Mouse (Mus musculus): Measurements from ENCODE around the gene Zdhhc9. TPM values are rescaled to one million over a fixed set of nuclear protein-coding genes. Genes with fewer than 3 reads are reported as not detected.
"Not testable (repeated sequence)": the region's sequence is repeated elsewhere in the genome, so short reads cannot be mapped to it uniquely, and the experiment has no call there.

Zdhhc9 gene
- polyA plus RNA-seq, 1 experiment from 2014 or later = 3.5 TPM

DNA sequence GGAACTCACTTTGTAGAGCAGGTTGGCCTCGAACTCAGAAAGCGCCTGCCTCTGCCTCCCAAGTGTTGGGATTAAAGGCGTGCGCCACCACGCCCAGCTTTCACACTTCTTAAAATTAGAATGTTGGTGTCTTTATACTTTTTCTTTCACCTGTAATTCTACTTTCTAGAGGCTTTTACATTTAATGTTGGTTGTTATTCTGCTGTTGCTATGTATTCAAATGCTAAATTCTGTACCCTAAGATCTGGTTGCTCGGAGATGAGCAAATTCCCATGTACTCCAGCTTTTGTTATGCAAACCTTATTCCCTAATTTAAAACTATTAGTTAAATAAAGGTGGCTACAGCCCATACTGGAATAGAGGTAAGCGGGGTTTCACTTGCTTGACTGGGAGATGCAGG lies 14.0 kb upstream of the Zdhhc9 start:
- H3K27me3 ChIP-seq (ENCODE audit: insufficient read depth, low read length) = no peaks in the 10 kb centered on the region
- 85% methylated on average over 7 of the region's 7 CpGs for WGBS (ENCODE audit: insufficient replicate concordance)
- no peak overlapping the region for H3K4me2 ChIP-seq (ENCODE audit: low read depth, low read length)
- ATAC-seq = no peak
- H3K4me3 ChIP-seq (ENCODE audit: low read depth, low read length) = no peak overlapping the region
- no peak overlapping the region for H3K27ac ChIP-seq (ENCODE audit: low read depth)
- TF ChIP-seq CTCF (IDR thresholded peaks at IDR 0.05; ENCODE audit: low read depth) = no peak
- no peak for TF ChIP-seq EP300 (IDR thresholded peaks at IDR 0.05; ENCODE audit: low read depth)
- H3K9me3 ChIP-seq (ENCODE audit: low read length) = no peaks in the 10 kb centered on the region
- no peaks in the 10 kb centered on the region for H3K36me3 ChIP-seq (replicated peaks; ENCODE audit: insufficient read depth, low read length)
- H3K4me1 ChIP-seq (ENCODE audit: insufficient read depth) = no peaks in the 10 kb centered on the region
- DNase-seq = no peak
- no peak overlapping the region for H3K9ac ChIP-seq (replicated peaks)

DNA sequence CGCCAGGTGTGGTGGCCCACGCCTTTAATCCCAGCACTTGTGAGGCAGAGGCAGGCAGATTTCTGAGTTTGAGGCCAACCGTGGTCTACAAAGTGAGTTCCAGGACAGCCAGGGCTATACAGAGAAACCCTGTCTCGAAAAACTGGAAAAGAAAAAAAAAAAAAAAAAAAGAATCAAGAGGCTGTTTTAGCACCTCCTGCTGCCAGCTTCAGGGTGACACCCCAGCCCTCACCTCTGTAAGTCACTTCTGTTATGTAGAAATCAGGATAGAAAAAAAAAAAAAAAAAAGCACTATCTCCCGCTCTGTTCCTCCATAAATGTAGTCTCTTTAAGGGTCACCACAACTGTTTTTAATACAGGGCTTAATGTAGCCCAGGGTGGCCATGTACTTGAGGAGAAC lies 10.8 kb upstream of the Zdhhc9 start:
- no peaks in the 10 kb centered on the region for H3K36me3 ChIP-seq (replicated peaks; ENCODE audit: insufficient read depth, low read length)
- H3K4me3 ChIP-seq (ENCODE audit: low read depth, low read length) = no peak overlapping the region
- H3K9me3 ChIP-seq (ENCODE audit: low read length) = no peaks in the 10 kb centered on the region
- H3K27me3 ChIP-seq (ENCODE audit: insufficient read depth, low read length) = no peaks in the 10 kb centered on the region
- TF ChIP-seq EP300 (IDR thresholded peaks at IDR 0.05; ENCODE audit: low read depth) = no peak
- no peak for TF ChIP-seq CTCF (IDR thresholded peaks at IDR 0.05; ENCODE audit: low read depth)
- H3K27ac ChIP-seq (ENCODE audit: low read depth) = no peak overlapping the region
- ATAC-seq (no peak), DNase-seq (no peak)
- H3K4me1 ChIP-seq (ENCODE audit: insufficient read depth) = no peaks in the 10 kb centered on the region
- WGBS (ENCODE audit: insufficient replicate concordance) = 70% methylated on average over 5 of the region's 5 CpGs
- no peak overlapping the region for H3K9ac ChIP-seq (replicated peaks)
- H3K4me2 ChIP-seq (ENCODE audit: low read depth, low read length) = no peak overlapping the region

DNA sequence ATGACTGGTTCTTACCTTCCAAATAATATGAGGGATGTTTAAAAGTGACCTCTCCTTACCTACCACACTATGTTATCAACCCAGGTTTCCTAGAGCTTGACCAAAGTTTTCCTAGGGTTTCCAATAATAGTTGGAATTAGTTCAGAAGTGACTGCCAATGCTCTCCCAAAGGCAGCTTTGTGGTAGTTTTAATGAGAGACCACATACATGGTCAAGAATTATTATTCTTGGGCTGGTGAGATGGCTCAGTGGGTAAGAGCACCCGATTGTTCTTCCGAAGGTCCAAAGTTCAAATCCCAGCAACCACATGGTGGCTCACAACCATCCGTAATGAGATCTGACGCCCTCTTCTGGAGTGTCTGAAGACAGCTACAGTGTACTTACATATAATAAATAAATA lies 1.1 kb upstream of the Zdhhc9 start:
- not testable (repeated sequence) for H3K27ac ChIP-seq (ENCODE audit: low read depth); DNase-seq; H3K4me1 ChIP-seq (ENCODE audit: insufficient read depth); H3K36me3 ChIP-seq (replicated peaks; ENCODE audit: insufficient read depth, low read length); H3K9ac ChIP-seq (replicated peaks); ATAC-seq; H3K4me3 ChIP-seq (ENCODE audit: low read depth, low read length); H3K9me3 ChIP-seq (ENCODE audit: low read length); H3K27me3 ChIP-seq (ENCODE audit: insufficient read depth, low read length); H3K4me2 ChIP-seq (ENCODE audit: low read depth, low read length)
- 84% methylated on average over 2 of the region's 4 CpGs for WGBS (ENCODE audit: insufficient replicate concordance)

GRCm38 (mm10) chrX:48207761-48208487 lies 754 bp downstream of the Zdhhc9 start:
- peak; percentile 13 for DNase-seq
- TF ChIP-seq EP300 (IDR thresholded peaks at IDR 0.05; ENCODE audit: low read depth) (no peak), CTCF (IDR thresholded peaks at IDR 0.05; ENCODE audit: low read depth) (no peak)

DNA sequence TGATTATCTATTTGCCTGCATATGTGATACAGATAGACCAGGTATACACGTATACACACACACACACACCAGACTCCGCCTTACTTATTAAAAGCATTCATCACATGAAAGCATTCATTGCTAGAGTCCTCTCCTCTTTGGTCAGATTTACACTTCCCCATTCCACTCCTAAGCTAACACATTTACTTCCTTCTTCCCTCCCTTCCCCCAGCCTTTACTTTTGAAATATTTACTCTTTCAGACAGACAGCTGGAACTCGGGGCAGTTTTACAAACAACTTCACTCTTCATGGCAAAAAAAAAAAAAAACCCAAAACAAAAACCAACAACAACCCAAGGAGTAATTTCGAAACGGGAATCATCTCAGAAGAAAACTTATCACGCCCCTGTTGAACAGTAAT lies 4.2 kb downstream of the Zdhhc9 start:
- ATAC-seq = no peak
- DNase-seq = no peak
- Histone ChIP-seq H3K36me3 (replicated peaks; ENCODE audit: insufficient read depth, low read length) (no peaks in the 10 kb centered on the region; the same call in 1 of the 2 replicates), H3K9me3 (ENCODE audit: low read length) (no peaks in the 10 kb centered on the region), H3K27me3 (ENCODE audit: insufficient read depth, low read length) (no peaks in the 10 kb centered on the region; the same call in 1 of the 2 replicates), H3K4me3 (ENCODE audit: low read depth, low read length) (no peak overlapping the region), H3K4me2 (ENCODE audit: low read depth, low read length) (peak overlapping the region; percentile 33; the same call in 1 of the 2 replicates), H3K27ac (ENCODE audit: low read depth) (peak overlapping the region; percentile 64), H3K9ac (replicated peaks) (no peak overlapping the region), H3K4me1 (ENCODE audit: insufficient read depth) (peaks cover 7% of the 10 kb centered on the region; the same call in 1 of the 2 replicates)
- TF ChIP-seq EP300 (IDR thresholded peaks at IDR 0.05; ENCODE audit: low read depth) = no peak
- no peak for TF ChIP-seq CTCF (IDR thresholded peaks at IDR 0.05; ENCODE audit: low read depth)
- WGBS (ENCODE audit: insufficient replicate concordance) = 47% methylated on average over 6 of the region's 6 CpGs

More at GRCm38 (mm10) chrX:48207761-48208487, 754 bp downstream of the Zdhhc9 start:
- peak overlapping the region; percentile 69 for H3K9ac ChIP-seq (replicated peaks)
- H3K27me3 ChIP-seq (ENCODE audit: insufficient read depth, low read length) = no peaks in the 10 kb centered on the region; the same call in 1 of the 2 replicates
- WGBS (ENCODE audit: insufficient replicate concordance) = 10% methylated on average over 28 of the region's 36 CpGs
- peak; percentile 73 for ATAC-seq
- peak overlapping the region; percentile 74 for H3K4me3 ChIP-seq (ENCODE audit: low read depth, low read length)
- H3K36me3 ChIP-seq (replicated peaks; ENCODE audit: insufficient read depth, low read length) = no peaks in the 10 kb centered on the region
- peak overlapping the region; percentile 77 for H3K4me2 ChIP-seq (ENCODE audit: low read depth, low read length)
- peak overlapping the region; percentile 85 for H3K27ac ChIP-seq (ENCODE audit: low read depth)
- H3K9me3 ChIP-seq (ENCODE audit: low read length) = no peaks in the 10 kb centered on the region
- peaks cover 4% of the 10 kb centered on the region; the same call in 1 of the 2 replicates for H3K4me1 ChIP-seq (ENCODE audit: insufficient read depth)

GRCm38 (mm10) chrX:48203763-48204162 lies 4.9 kb downstream of the Zdhhc9 start:
- Histone ChIP-seq H3K36me3 (replicated peaks; ENCODE audit: insufficient read depth, low read length) (no peaks in the 10 kb centered on the region; the same call in 1 of the 2 replicates), H3K4me1 (ENCODE audit: insufficient read depth) (peaks cover 7% of the 10 kb centered on the region; the same call in 1 of the 2 replicates), H3K27me3 (ENCODE audit: insufficient read depth, low read length) (no peaks in the 10 kb centered on the region; the same call in 1 of the 2 replicates), H3K9ac (replicated peaks) (no peak overlapping the region), H3K4me3 (ENCODE audit: low read depth, low read length) (no peak overlapping the region), H3K9me3 (ENCODE audit: low read length) (no peaks in the 10 kb centered on the region), H3K4me2 (ENCODE audit: low read depth, low read length) (peak overlapping the region; percentile 33; the same call in 1 of the 2 replicates), H3K27ac (ENCODE audit: low read depth) (0 out of 2 replicates have a peak overlapping the region, but pooled peaks have one; percentile 34)
- ATAC-seq (no peak), DNase-seq (no peak)
- WGBS (ENCODE audit: insufficient replicate concordance) = 60% methylated on average over 7 of the region's 7 CpGs
- TF ChIP-seq CTCF (IDR thresholded peaks at IDR 0.05; ENCODE audit: low read depth) = no peak
- no peak for TF ChIP-seq EP300 (IDR thresholded peaks at IDR 0.05; ENCODE audit: low read depth)
